Comparison of ENCODE assay signal across 8 mouse cellular contexts in the genomic region with DNA sequence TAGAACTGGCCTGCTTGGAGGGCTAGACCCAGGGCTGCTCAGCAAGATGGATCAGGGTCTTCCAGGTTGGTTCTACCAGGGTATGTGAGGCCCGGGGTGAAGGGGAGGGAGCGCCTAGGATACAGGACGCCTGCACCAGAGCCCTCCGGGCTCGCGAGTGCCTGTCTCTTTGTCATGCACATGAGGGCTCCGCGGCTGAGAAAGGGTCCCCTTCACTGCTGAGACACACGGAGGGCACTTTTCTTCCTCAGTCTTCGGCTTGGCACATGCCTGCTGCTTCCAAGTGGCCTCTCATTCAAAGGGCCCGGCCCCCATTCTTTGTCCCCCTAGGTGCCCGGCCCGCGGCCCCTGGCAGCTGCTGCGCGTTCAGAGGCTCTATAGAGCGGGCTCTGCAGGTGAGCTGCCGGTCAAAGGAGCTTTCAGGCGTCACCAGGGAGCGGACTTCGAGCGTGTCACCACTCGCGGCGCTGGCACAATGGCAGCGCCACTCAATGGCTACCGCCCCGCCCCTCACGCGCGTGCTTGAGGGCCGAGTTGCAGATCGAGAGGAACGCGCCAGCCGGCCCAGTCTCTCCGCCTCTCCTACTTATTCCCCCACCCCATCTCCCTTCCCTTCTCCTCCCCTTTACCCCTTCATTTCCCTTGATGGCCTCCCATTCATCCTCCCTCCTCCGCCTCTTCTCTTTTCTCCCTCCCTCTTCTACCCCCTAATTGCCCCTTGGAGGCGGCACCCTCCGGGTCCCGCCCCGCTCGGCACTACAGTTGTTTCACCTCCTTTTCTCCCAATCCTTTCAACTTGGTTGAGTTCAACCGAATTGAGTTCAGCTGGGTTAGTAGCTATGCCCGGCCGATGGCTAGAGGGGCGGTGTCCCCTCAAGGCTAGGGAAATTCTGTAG. TPM values are rescaled to one million over a fixed set of nuclear protein-coding genes. Genes with fewer than 3 reads are reported as not detected.
DNase-seq lines count a peak whose midpoint lies in the region; ATAC-seq and TF ChIP-seq lines count a peak whose summit lies in the region.

No protein-coding gene starts in this region.

- DNase-seq in heart, adult 2 months = no peak
- DNase-seq in brain, embryonic 14.5 days (ENCODE audit: low read depth) = peak; percentile 95
- DNase-seq in retina, embryonic 14.5 days (ENCODE audit: low spot score) = peak; percentile 73
- no peak for DNase-seq in left cerebral cortex, adult 11 months (ENCODE audit: low spot score)
- DNase-seq in thymus, adult 2 months = no peak

- H3K27ac ChIP-seq in heart, embryonic 16.5 days (ENCODE audit: low read length) = no peak overlapping the region
- no peak overlapping the region for H3K27ac ChIP-seq in heart, adult 2 months
- H3K27ac ChIP-seq in hindbrain, embryonic 15.5 days (replicated peaks) = peak overlapping the region; percentile 42; the same call in 1 of the 2 replicates
- no peak overlapping the region for H3K27ac ChIP-seq in lung, embryonic 15.5 days
- no peak overlapping the region for H3K27ac ChIP-seq in thymus, adult 2 months (ENCODE audit: control insufficient read depth, insufficient read depth, low read length)

- intact Hi-C loops in heart, adult 2 months (cut with DNase I) = no loop called here

- TF ChIP-seq POLR2A in heart, adult 2 months (IDR thresholded peaks at IDR 0.05; ENCODE audit: insufficient read depth, low read depth, low read length) = no peak
- no peak for TF ChIP-seq POLR2A in brain, embryonic 14.5 days (IDR thresholded peaks at IDR 0.05; ENCODE audit: borderline replicate concordance, extremely low read depth, insufficient read depth, insufficient read length, poor library complexity, severe bottlenecking)
- no peak for TF ChIP-seq POLR2A in thymus, adult 2 months (IDR thresholded peaks at IDR 0.05; ENCODE audit: control insufficient read depth, extremely low read depth, insufficient read depth, low read length, poor library complexity)

- no peak for TF ChIP-seq EP300 in heart, adult 2 months (IDR thresholded peaks at IDR 0.05; ENCODE audit: insufficient read depth, low read depth, low read length)

- H3K9me3 ChIP-seq in heart, embryonic 16.5 days (replicated peaks; ENCODE audit: control insufficient read depth, low read length) = no peaks in the 10 kb centered on the region
- H3K9me3 ChIP-seq in hindbrain, embryonic 15.5 days = no peaks in the 10 kb centered on the region
- H3K9me3 ChIP-seq in lung, embryonic 15.5 days = no peaks in the 10 kb centered on the region

- under 1% methylated on average over 46 of the region's 47 CpGs for WGBS in heart, embryonic 16.5 days
- 2% methylated on average over 46 of the region's 47 CpGs for WGBS in heart, adult 2 months
- WGBS in hindbrain, embryonic 15.5 days = 1% methylated on average over 47 of the region's 47 CpGs
- WGBS in lung, embryonic 15.5 days = under 1% methylated on average over 47 of the region's 47 CpGs
- WGBS in thymus, adult 2 months = 5% methylated on average over 47 of the region's 47 CpGs

- TF ChIP-seq CTCF in heart, adult 2 months (IDR thresholded peaks at IDR 0.05) = no peak
- no peak for TF ChIP-seq CTCF in brain, embryonic 14.5 days (IDR thresholded peaks at IDR 0.05; ENCODE audit: borderline replicate concordance, extremely low read depth, insufficient read depth, insufficient read length)
- TF ChIP-seq CTCF in thymus, adult 2 months (IDR thresholded peaks at IDR 0.05; ENCODE audit: borderline replicate concordance, control insufficient read depth, extremely low read depth, insufficient read depth, low read length, poor library complexity) = no peak

- H3K4me1 ChIP-seq in heart, embryonic 16.5 days (ENCODE audit: control insufficient read depth, insufficient read depth, low read length) = 0 out of 2 replicates have a peak, but pooled peaks cover 5% of the 10 kb centered on the region
- H3K4me1 ChIP-seq in heart, adult 2 months (ENCODE audit: control insufficient read depth, insufficient read depth, low read length) = no peaks in the 10 kb centered on the region
- peaks cover 46% of the 10 kb centered on the region for H3K4me1 ChIP-seq in hindbrain, embryonic 15.5 days (replicated peaks)
- H3K4me1 ChIP-seq in lung, embryonic 15.5 days = peaks cover 12% of the 10 kb centered on the region
- H3K4me1 ChIP-seq in thymus, adult 2 months (replicated peaks; ENCODE audit: control insufficient read depth, insufficient read depth, low read length) = 0 out of 2 replicates have a peak, but pooled peaks cover 5% of the 10 kb centered on the region

- no peaks in the 10 kb centered on the region for H3K36me3 ChIP-seq in heart, embryonic 16.5 days (ENCODE audit: control insufficient read depth, insufficient read depth)
- no peaks in the 10 kb centered on the region for H3K36me3 ChIP-seq in heart, adult 2 months (ENCODE audit: control insufficient read depth, insufficient read depth, low read length)
- H3K36me3 ChIP-seq in hindbrain, embryonic 15.5 days = no peaks in the 10 kb centered on the region
- no peaks in the 10 kb centered on the region for H3K36me3 ChIP-seq in lung, embryonic 15.5 days
- H3K36me3 ChIP-seq in thymus, adult 2 months (ENCODE audit: control insufficient read depth, insufficient read depth, low read length) = no peaks in the 10 kb centered on the region

- no peaks in the 10 kb centered on the region for H3K79me2 ChIP-seq in heart, adult 2 months (replicated peaks; ENCODE audit: control insufficient read depth, insufficient read depth, low read length)

- peak overlapping the region; percentile 37 for H3K4me3 ChIP-seq in heart, embryonic 16.5 days (ENCODE audit: low read length)
- H3K4me3 ChIP-seq in heart, adult 2 months = no peak overlapping the region
- peak overlapping the region; percentile 40 for H3K4me3 ChIP-seq in hindbrain, embryonic 15.5 days
- H3K4me3 ChIP-seq in lung, embryonic 15.5 days = peak overlapping the region; percentile 36
- no peak overlapping the region for H3K4me3 ChIP-seq in thymus, adult 2 months (ENCODE audit: control insufficient read depth, insufficient read depth, low read length)

- no peak for ATAC-seq in heart, embryonic 16.5 days (replicated peaks; ENCODE audit: extremely low read depth, insufficient read depth, low FRiP score)
- peak; percentile 62 for ATAC-seq in hindbrain, embryonic 15.5 days (ENCODE audit: low FRiP score, low read depth)
- 0 out of 2 replicates have a peak, but pooled peaks have one; percentile 12 for ATAC-seq in lung, embryonic 15.5 days (ENCODE audit: borderline replicate concordance, extremely low read depth, low FRiP score, low TSS enrichment)

- peak overlapping the region; percentile 57 for H3K4me2 ChIP-seq in heart, embryonic 16.5 days (ENCODE audit: low read depth, low read length)
- peak overlapping the region; percentile 91 for H3K4me2 ChIP-seq in hindbrain, embryonic 15.5 days
- peak overlapping the region; percentile 62 for H3K4me2 ChIP-seq in lung, embryonic 15.5 days

- H3K9ac ChIP-seq in heart, embryonic 16.5 days (ENCODE audit: low read length) = no peak overlapping the region
- H3K9ac ChIP-seq in heart, adult 2 months (ENCODE audit: low read depth, low read length) = no peak overlapping the region
- H3K9ac ChIP-seq in hindbrain, embryonic 15.5 days = peak overlapping the region; percentile 55
- no peak overlapping the region for H3K9ac ChIP-seq in lung, embryonic 15.5 days

- peaks cover 94% of the 10 kb centered on the region for H3K27me3 ChIP-seq in heart, embryonic 16.5 days (ENCODE audit: control insufficient read depth, insufficient read depth, low read length)
- peaks cover 24% of the 10 kb centered on the region for H3K27me3 ChIP-seq in heart, adult 2 months (ENCODE audit: control insufficient read depth, insufficient read depth, low read length)
- peaks cover 15% of the 10 kb centered on the region; the same call in 1 of the 2 replicates for H3K27me3 ChIP-seq in hindbrain, embryonic 15.5 days
- peaks cover 97% of the 10 kb centered on the region for H3K27me3 ChIP-seq in lung, embryonic 15.5 days
- peaks cover 28% of the 10 kb centered on the region; the same call in 1 of the 2 replicates for H3K27me3 ChIP-seq in thymus, adult 2 months (ENCODE audit: control insufficient read depth, insufficient read depth, low read length)

RNA-seq across cellular contexts. Expression of a gene that starts 12.3 kb away (rescaled TPM):
- polyA plus RNA-seq in heart, embryonic 16.5 days (2015; fragmentation: Nextera tagmentation; extraction: Ambion mirVana) = not detected in 2 replicates
- not detected for total RNA-seq in heart, adult 2 months (2021)
- polyA plus RNA-seq in heart, adult 2 months (2012; rRNA removed) = not detected in 2 replicates
- 1.3 and 4.0 TPM in 2 replicates for polyA plus RNA-seq in brain, embryonic 14.5 days (2012; rRNA removed)
- polyA plus RNA-seq in hindbrain, embryonic 15.5 days (2015; fragmentation: Nextera tagmentation; extraction: Ambion mirVana) = 5.5 and 9.5 TPM in 2 replicates
- not detected in 2 replicates for polyA plus RNA-seq in lung, embryonic 15.5 days (2015; fragmentation: Nextera tagmentation; extraction: Ambion mirVana)
- 1.4 TPM in 2 replicates for polyA plus RNA-seq in thymus, adult 2 months (2012; rRNA removed)

RNA-seq across cellular contexts. Expression of a gene that starts 21.2 kb away (rescaled TPM):
- 0.47 and 0.66 TPM in 2 replicates for polyA plus RNA-seq in heart, embryonic 16.5 days (2015; fragmentation: Nextera tagmentation; extraction: Ambion mirVana)
- total RNA-seq in heart, adult 2 months (2021) = under 1 TPM in 1 of 2 experiments, not detected in 1; 0.23 TPM
- 0.10 and 0.53 TPM in 2 replicates for polyA plus RNA-seq in heart, adult 2 months (2012; rRNA removed)
- 146 and 172 TPM in 2 replicates for polyA plus RNA-seq in brain, embryonic 14.5 days (2012; rRNA removed)
- polyA plus RNA-seq in hindbrain, embryonic 15.5 days (2015; fragmentation: Nextera tagmentation; extraction: Ambion mirVana) = 279 and 296 TPM in 2 replicates
- polyA plus RNA-seq in lung, embryonic 15.5 days (2015; fragmentation: Nextera tagmentation; extraction: Ambion mirVana) = 0.66 and 1.1 TPM in 2 replicates
- polyA plus RNA-seq in thymus, adult 2 months (2012; rRNA removed) = 0.14 and 0.44 TPM in 2 replicates

RNA-seq across cellular contexts. Expression of a gene that starts 24.7 kb away (rescaled TPM):
- polyA plus RNA-seq in heart, embryonic 16.5 days (2015; fragmentation: Nextera tagmentation; extraction: Ambion mirVana) = 34.6 and 39.9 TPM in 2 replicates
- total RNA-seq in heart, adult 2 months (2021) = 10 to 100 TPM; 28.4 to 33.5 TPM
- 21.7 and 29.7 TPM in 2 replicates for polyA plus RNA-seq in heart, adult 2 months (2012; rRNA removed)
- 70.3 and 76.2 TPM in 2 replicates for polyA plus RNA-seq in brain, embryonic 14.5 days (2012; rRNA removed)
- polyA plus RNA-seq in hindbrain, embryonic 15.5 days (2015; fragmentation: Nextera tagmentation; extraction: Ambion mirVana) = 53.3 and 56.6 TPM in 2 replicates
- polyA plus RNA-seq in lung, embryonic 15.5 days (2015; fragmentation: Nextera tagmentation; extraction: Ambion mirVana) = 53.2 and 56.4 TPM in 2 replicates
- polyA plus RNA-seq in thymus, adult 2 months (2012; rRNA removed) = 39.7 and 40.6 TPM in 2 replicates

RNA-seq across cellular contexts. Expression of a gene that starts 25.0 kb away (rescaled TPM):
- polyA plus RNA-seq in heart, embryonic 16.5 days (2015; fragmentation: Nextera tagmentation; extraction: Ambion mirVana) = 32.1 and 36.5 TPM in 2 replicates
- total RNA-seq in heart, adult 2 months (2021) = 10 to 100 TPM in 1 of 2 experiments, 1 to 10 TPM in 1; 8.5 to 11.1 TPM
- polyA plus RNA-seq in heart, adult 2 months (2012; rRNA removed) = 20.8 and 21.2 TPM in 2 replicates
- polyA plus RNA-seq in brain, embryonic 14.5 days (2012; rRNA removed) = 88.0 and 121 TPM in 2 replicates
- 48.1 and 56.8 TPM in 2 replicates for polyA plus RNA-seq in hindbrain, embryonic 15.5 days (2015; fragmentation: Nextera tagmentation; extraction: Ambion mirVana)
- polyA plus RNA-seq in lung, embryonic 15.5 days (2015; fragmentation: Nextera tagmentation; extraction: Ambion mirVana) = 40.0 and 40.1 TPM in 2 replicates
- polyA plus RNA-seq in thymus, adult 2 months (2012; rRNA removed) = 123 and 143 TPM in 2 replicates

RNA-seq across cellular contexts. Expression of a gene that starts 32.0 kb away (rescaled TPM):
- 2.3 TPM in 1 of 2 replicates, not detected in the other for polyA plus RNA-seq in heart, embryonic 16.5 days (2015; fragmentation: Nextera tagmentation; extraction: Ambion mirVana)
- total RNA-seq in heart, adult 2 months (2021) = not detected
- polyA plus RNA-seq in heart, adult 2 months (2012; rRNA removed) = 0.27 TPM in 1 of 2 replicates, not detected in the other
- 6.4 TPM in 1 of 2 replicates, not detected in the other for polyA plus RNA-seq in brain, embryonic 14.5 days (2012; rRNA removed)
- not detected in 2 replicates for polyA plus RNA-seq in hindbrain, embryonic 15.5 days (2015; fragmentation: Nextera tagmentation; extraction: Ambion mirVana)
- polyA plus RNA-seq in lung, embryonic 15.5 days (2015; fragmentation: Nextera tagmentation; extraction: Ambion mirVana) = not detected in 2 replicates
- 2.4 and 5.2 TPM in 2 replicates for polyA plus RNA-seq in thymus, adult 2 months (2012; rRNA removed)

Comparison
In these comparisons a context has a peak if more than half of its experiments do, and no peak if none do; other contexts are left out.
1. H3K4me3 ChIP-seq: peak in heart, embryonic 16.5 days (single experiment), hindbrain, embryonic 15.5 days (single experiment) and lung, embryonic 15.5 days (single experiment); none in heart, adult 2 months (single experiment) and thymus, adult 2 months (single experiment).
2. DNase-seq: peak in brain, embryonic 14.5 days (single experiment) and retina, embryonic 14.5 days (single experiment); none in heart, adult 2 months (0 of 2), left cerebral cortex, adult 11 months (single experiment) and thymus, adult 2 months (single experiment).
3. RNA of a gene that starts 21.2 kb away (polyA plus RNA-seq): 279 to 296 TPM in hindbrain, embryonic 15.5 days and 146 to 172 TPM in brain, embryonic 14.5 days; 0.66 to 1.1 TPM in lung, embryonic 15.5 days, 0.47 to 0.66 TPM in heart, embryonic 16.5 days, 0.14 to 0.44 TPM in thymus, adult 2 months and 0.10 to 0.53 TPM in heart, adult 2 months; every median in the first group is over 10 times any median in the second.
4. Peak in every context shown above with its lines, with median percentiles within 50 percentile points of each other: H3K4me2 ChIP-seq.